Mouse (Mus musculus) limb, embryonic 11.5 days (tissue): ENCODE results near the gene Upf1. TPM values are rescaled to one million over a fixed set of nuclear protein-coding genes. Genes with fewer than 3 reads are reported as not detected.

Experiments
- ATAC-seq: fragments of 200-750 bp; cut with Nextera tagmentation; 2 replicates; pipeline ENCODE4 v1.8.0; 2017; ENCODE audit warnings: low read depth; ENCODE audit not compliant: insufficient number of reproducible peaks, low FRiP score, low TSS enrichment
- DNase-seq: peaks from one replicate; pipeline ENCODE4 v3.0.0-alpha.2; 2015; ENCODE audit warnings: low spot score
- H3K27ac ChIP-seq: fragments of 300-500 bp; sonication (generic); replicated peaks from 2 replicates; pipeline ENCODE4 v1.5.1; 2014; ENCODE audit warnings: low read depth, mild to moderate bottlenecking, low read length
- H3K27me3 ChIP-seq: fragments of 300-500 bp; sonication (generic); 2 replicates; pipeline ENCODE4 v1.6.1; 2014; ENCODE audit warnings: mild to moderate bottlenecking, low read length, mixed read lengths; ENCODE audit not compliant: control insufficient read depth, insufficient read depth
- H3K36me3 ChIP-seq: fragments of 300-500 bp; sonication (generic); 2 replicates; pipeline ENCODE4 v1.6.1; 2014; ENCODE audit warnings: mild to moderate bottlenecking, low read length, moderate library complexity, mixed read lengths; ENCODE audit not compliant: control insufficient read depth, insufficient read depth
- H3K4me1 ChIP-seq: fragments of 300-500 bp; sonication (generic); 2 replicates; pipeline ENCODE4 v1.6.1; 2014; ENCODE audit warnings: low read length, mixed read lengths; ENCODE audit not compliant: control insufficient read depth, insufficient read depth
- H3K4me2 ChIP-seq: fragments of 300-500 bp; sonication (generic); 2 replicates; pipeline ENCODE4 v1.6.1; 2014; ENCODE audit warnings: low read depth, mild to moderate bottlenecking, moderate library complexity; ENCODE audit not compliant: severe bottlenecking
- H3K4me3 ChIP-seq: fragments of 300-500 bp; sonication (generic); 2 replicates; pipeline ENCODE4 v1.5.1; 2014; ENCODE audit warnings: low read depth, low read length
- H3K9ac ChIP-seq: fragments of 300-500 bp; sonication (generic); 2 replicates; pipeline ENCODE4 v1.6.1; 2014; ENCODE audit warnings: mild to moderate bottlenecking, low read length
- H3K9me3 ChIP-seq: fragments of 300-500 bp; sonication (generic); 2 replicates; pipeline ENCODE4 v1.6.1; 2016; ENCODE audit warnings: low read length; ENCODE audit not compliant: control insufficient read depth
- WGBS: fragments of 180-500 bp; shearing (Covaris S2); extraction: QIAGEN DNeasy Blood & Tissue Kit; methylation state at CpG from one replicate; pipeline ENCODE4 v1.1.7; 2014; 5-methylcytosine and 5-hydroxymethylcytosine counted together
- polyA plus RNA-seq: library from polyadenylated mRNA; unstranded; fragments of >200 nt; fragmentation: Nextera tagmentation; extraction: Ambion mirVana; gene quantifications from 2 replicates; pipeline ENCODE4 v1.2.1, GENCODE M21; 2014

Gene Upf1
- polyA plus RNA-seq, 1 experiment from 2014 or later: 23.2 TPM

DNA sequence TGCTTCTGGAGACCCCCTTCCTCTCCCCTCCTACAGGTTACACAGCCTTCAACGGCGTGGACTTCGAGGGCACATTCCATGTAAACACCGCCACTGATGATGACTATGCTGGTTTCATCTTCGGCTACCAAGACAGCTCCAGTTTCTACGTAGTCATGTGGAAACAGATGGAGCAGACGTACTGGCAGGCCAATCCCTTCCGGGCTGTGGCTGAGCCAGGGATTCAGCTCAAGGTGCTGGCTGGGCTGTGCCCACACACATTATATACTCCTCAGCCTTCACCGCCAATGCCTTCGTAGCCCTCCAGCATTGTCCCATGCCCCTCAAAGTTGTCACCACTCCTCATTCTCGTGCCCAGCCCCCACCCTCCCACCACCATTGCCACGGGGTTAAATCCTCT, 27.0 kb upstream of the Upf1 start:
- ATAC-seq: no peak
- H3K4me3 ChIP-seq: no peak overlapping the region

DNA sequence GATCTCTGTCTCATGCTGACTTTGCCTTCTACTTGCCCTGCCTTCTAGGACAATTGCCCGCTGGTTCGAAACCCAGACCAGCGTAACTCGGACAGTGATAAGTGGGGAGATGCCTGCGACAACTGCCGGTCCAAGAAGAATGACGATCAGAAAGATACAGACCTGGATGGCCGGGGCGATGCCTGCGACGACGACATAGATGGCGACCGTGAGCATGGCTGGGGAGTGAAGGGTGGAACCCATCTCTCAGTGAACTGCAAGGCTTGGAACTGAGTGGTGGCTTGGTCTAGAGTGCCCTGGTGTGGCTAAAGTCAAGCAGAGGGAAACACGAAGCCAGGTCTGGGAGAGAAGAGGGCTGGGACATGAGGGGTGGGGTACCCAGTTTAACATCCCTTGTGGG, 24.0 kb upstream of the Upf1 start:
- H3K4me1 ChIP-seq: peaks cover 30% of the 10 kb centered on the region
- peaks cover 59% of the 10 kb centered on the region for H3K27me3 ChIP-seq
- H3K27ac ChIP-seq: no peak overlapping the region
- H3K9ac ChIP-seq: no peak overlapping the region
- DNase-seq (peak; percentile 24), ATAC-seq (no peak)
- no peak overlapping the region for H3K4me3 ChIP-seq
- H3K36me3 ChIP-seq: no peaks in the 10 kb centered on the region
- H3K9me3 ChIP-seq: no peaks in the 10 kb centered on the region
- no peak overlapping the region for H3K4me2 ChIP-seq
- 12% methylated on average over 15 of the region's 15 CpGs for WGBS

More for the DNA sequence above, 27.0 kb upstream of the Upf1 start:
- no peak for DNase-seq
- no peaks in the 10 kb centered on the region; the same call in 1 of the 2 replicates for H3K36me3 ChIP-seq
- 0 out of 2 replicates have a peak, but pooled peaks cover 3% of the 10 kb centered on the region for H3K4me1 ChIP-seq
- H3K9me3 ChIP-seq: no peaks in the 10 kb centered on the region
- 82% methylated on average over 12 of the region's 12 CpGs for WGBS
- H3K27ac ChIP-seq: no peak overlapping the region
- H3K9ac ChIP-seq: no peak overlapping the region
- peaks cover 31% of the 10 kb centered on the region for H3K27me3 ChIP-seq
- H3K4me2 ChIP-seq: no peak overlapping the region

DNA sequence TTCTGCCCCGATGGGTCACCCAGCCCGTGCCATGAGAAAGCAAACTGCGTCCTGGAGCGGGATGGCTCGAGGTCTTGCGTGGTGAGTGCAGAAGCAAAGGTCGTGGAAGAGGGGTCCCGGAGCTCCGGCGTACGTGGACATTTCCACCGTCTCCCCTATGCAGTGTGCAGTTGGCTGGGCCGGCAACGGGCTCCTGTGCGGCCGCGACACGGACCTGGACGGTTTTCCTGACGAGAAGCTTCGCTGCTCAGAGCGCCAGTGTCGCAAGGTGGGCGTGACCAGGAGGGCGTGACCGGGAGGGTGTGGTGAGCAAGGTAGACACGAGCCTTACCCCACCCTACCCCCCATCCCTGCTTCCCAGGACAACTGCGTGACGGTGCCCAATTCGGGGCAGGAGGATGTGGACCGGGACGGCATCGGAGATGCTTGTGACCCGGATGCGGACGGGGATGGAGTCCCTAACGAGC, 23.2 kb upstream of the Upf1 start:
- Histone ChIP-seq H3K9ac (no peak overlapping the region), H3K4me1 (peaks cover 30% of the 10 kb centered on the region), H3K4me3 (peak overlapping the region; percentile 14; the same call in 1 of the 2 replicates), H3K27me3 (peaks cover 66% of the 10 kb centered on the region), H3K36me3 (no peaks in the 10 kb centered on the region), H3K27ac (no peak overlapping the region), H3K4me2 (peak overlapping the region; percentile 22), H3K9me3 (no peaks in the 10 kb centered on the region)
- DNase-seq: peak; percentile 43
- no peak for ATAC-seq
- 6% methylated on average over 37 of the region's 37 CpGs for WGBS

DNA sequence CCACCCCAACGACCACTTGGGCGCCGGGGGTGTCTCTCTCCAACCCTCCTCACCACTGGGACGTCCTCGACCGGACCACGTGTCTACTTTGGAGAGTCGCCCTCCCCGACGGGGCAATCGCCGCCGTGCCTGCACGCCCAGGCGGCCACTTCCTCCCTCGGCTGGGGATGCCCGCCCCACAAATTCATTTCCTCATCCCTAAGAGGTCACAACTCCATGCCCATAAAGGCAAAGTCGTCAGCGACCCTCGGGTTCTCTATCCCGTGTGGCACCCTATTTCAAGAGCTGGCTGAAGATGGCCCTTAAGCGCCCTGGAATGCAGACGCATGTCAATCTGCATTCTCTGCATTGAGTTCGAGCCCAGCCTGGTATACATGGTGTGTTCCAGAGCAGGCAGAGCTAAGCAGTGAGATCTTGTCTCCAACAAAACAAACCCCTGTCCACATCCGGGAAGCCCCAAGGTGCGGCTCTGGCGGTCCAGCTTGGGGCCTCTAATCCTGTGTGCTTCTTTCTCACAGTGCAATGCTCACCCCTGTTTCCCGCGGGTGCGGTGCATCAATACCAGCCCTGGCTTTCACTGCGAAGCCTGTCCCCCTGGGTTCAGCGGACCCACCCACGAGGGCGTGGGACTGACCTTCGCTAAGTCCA, 22.3 kb upstream of the Upf1 start:
- Histone ChIP-seq H3K27me3 (peaks cover 66% of the 10 kb centered on the region), H3K4me1 (peaks cover 30% of the 10 kb centered on the region), H3K9ac (no peak overlapping the region; the same call in 1 of the 2 replicates), H3K27ac (no peak overlapping the region), H3K4me3 (peak overlapping the region; percentile 31; the same call in 1 of the 2 replicates), H3K4me2 (peak overlapping the region; percentile 52; the same call in 1 of the 2 replicates), H3K36me3 (no peaks in the 10 kb centered on the region), H3K9me3 (no peaks in the 10 kb centered on the region)
- ATAC-seq (no peak), DNase-seq (peak; percentile 39)
- WGBS: 7% methylated on average over 35 of the region's 35 CpGs

DNA sequence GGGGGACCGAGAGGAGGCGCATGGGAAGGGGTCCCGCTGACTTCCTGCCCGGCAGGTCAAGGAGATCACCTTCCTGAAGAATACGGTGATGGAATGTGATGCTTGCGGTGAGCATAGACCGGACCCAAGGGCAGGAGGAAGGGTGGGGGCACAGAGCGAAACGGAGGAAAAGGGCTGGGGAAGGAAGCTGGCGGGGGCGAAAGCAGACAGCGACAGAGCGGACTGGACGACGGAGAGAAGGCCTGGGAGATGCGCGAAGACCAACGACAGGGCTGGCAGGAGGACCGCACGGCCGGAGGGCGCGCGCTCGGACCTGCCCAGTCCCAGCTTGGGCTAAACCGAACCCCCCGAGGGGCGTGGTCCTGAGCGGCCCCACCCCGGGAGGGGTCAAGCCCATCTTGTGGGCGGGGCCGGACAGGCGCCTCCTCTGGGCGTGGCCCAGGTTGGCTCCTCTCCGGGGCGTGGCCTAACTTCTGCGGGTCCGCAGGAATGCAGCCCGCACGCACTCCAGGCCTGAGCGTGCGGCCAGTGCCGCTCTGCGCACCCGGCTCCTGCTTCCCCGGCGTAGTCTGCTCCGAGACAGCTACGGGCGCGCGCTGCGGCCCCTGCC, 21.3 kb upstream of the Upf1 start:
- Histone ChIP-seq H3K36me3 (no peaks in the 10 kb centered on the region), H3K9ac (peak overlapping the region; percentile 13; the same call in 1 of the 2 replicates), H3K27me3 (peaks cover 66% of the 10 kb centered on the region), H3K9me3 (no peaks in the 10 kb centered on the region), H3K4me2 (peak overlapping the region; percentile 52), H3K4me3 (peak overlapping the region; percentile 31), H3K4me1 (peaks cover 30% of the 10 kb centered on the region), H3K27ac (no peak overlapping the region)
- under 1% methylated on average over 52 of the region's 53 CpGs for whole genome bisulfite sequencing
- DNase-seq (peak; percentile 80), ATAC-seq (peak; percentile 48)

DNA sequence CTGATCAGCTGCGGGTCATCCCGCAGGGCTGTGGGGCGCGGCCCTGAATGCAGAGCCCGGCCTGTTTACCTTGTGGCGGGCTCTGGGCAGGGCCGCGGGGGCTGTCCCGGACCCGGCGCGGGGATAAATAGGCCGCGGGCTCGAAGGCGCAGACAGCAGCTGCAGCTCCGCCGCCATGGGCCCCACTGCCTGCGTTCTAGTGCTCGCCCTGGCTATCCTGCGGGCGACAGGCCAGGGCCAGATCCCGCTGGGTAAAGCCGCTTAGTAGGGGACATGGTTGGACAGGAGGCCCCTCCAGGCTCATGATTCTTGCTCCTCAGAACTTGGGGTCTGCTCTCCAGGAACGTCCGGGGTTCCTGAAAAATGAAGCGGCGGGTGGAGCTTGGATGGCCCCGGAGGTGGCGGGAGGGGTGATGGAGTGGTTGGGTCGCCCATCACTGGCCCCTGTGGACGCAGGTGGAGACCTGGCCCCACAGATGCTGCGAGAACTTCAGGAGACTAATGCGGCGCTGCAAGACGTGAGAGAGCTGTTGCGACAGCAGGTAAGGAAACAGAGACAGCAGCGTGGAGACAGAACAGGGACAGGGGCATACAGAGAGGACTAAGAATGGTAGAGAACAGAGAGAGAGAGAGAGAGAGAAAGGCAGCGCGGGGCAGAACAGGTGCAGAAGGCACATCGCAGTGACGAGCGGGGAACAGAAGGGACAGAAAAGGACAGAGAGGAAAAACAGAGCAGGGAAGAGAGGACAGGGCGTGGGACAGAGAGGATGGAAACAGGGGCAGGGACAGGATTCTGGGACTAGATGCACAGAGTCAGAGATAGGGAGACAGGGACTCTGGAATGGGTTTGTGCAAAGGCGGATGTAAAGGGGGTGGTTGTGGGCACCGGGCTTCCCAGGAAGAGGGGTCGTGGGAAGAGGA, 20.6 kb upstream of the Upf1 start, which contains the start of gene Comp:
TSS of gene Comp (plus strand) at position 162 of the 921 bp plus-strand sequence.
- peak; percentile 52 for DNase-seq
- Histone ChIP-seq H3K4me3 (peak within 1 kb of the TSS; percentile 31), H3K27me3 (peaks cover 66% of the 10 kb centered on the region), H3K4me1 (peaks cover 30% of the 10 kb centered on the region), H3K9me3 (no peaks in the 10 kb centered on the region), H3K9ac (peak within 1 kb of the TSS; percentile 43), H3K27ac (no peak within 1 kb of the TSS), H3K4me2 (peak within 1 kb of the TSS; percentile 52), H3K36me3 (no peaks in the 10 kb centered on the region)
- ATAC-seq: 0 out of 2 replicates have a peak, but pooled peaks have one; percentile 2
- WGBS: 2% methylated on average over 47 of the region's 47 CpGs

DNA sequence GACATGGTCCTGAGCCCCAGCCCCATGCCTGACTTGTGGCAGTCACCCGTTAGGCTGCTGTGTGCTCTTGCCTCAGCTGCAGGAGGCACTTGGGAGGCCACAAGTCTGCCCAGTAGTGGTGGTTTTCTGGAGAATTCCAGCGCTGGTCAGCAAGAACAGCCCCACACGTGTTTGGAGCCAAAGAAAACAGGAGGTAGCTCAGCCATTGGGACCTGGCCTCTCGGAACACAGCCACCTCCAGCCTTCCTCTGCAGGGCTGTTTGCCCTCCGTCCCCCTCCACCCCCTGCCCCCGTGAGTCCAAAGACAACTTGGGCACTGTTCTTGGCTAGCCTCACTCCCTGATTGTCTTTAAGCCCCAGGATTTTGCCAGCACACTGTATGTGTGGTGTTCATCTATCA, 18.9 kb upstream of the Upf1 start:
- Histone ChIP-seq H3K36me3 (no peaks in the 10 kb centered on the region), H3K27me3 (peaks cover 54% of the 10 kb centered on the region), H3K9me3 (no peaks in the 10 kb centered on the region), H3K4me2 (no peak overlapping the region), H3K4me1 (peaks cover 30% of the 10 kb centered on the region), H3K9ac (no peak overlapping the region), H3K27ac (no peak overlapping the region), H3K4me3 (no peak overlapping the region)
- 47% methylated on average over 6 of the region's 6 CpGs for WGBS
- no peak for ATAC-seq
- DNase-seq: peak; percentile 24

DNA sequence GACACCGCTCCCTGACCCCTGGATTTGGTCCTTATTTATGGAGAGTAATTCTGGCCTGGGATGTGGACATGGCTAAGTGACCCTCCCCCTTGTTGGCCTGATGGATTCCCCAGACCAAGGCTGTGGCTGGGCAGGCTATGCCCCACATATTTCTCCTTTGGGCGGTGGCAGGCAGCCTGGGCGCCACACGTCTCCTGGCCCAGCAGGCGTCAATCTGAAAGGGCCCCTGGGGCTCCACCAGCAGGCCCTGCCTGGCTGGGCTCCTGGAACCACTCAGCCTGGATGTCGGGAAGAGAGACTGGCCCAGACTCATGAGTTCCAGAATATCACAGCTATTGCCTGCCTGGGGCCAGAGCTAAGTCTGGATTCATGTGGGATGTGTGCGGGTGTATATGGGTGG, 17.4 kb upstream of the Upf1 start:
- H3K27ac ChIP-seq: no peak overlapping the region

More for the DNA sequence above, 17.4 kb upstream of the Upf1 start:
- Histone ChIP-seq H3K4me2 (no peak overlapping the region), H3K9ac (no peak overlapping the region), H3K4me3 (no peak overlapping the region), H3K4me1 (peaks cover 27% of the 10 kb centered on the region), H3K9me3 (no peaks in the 10 kb centered on the region), H3K36me3 (no peaks in the 10 kb centered on the region), H3K27me3 (peaks cover 39% of the 10 kb centered on the region)
- DNase-seq (no peak), ATAC-seq (no peak)
- 63% methylated on average over 7 of the region's 7 CpGs for WGBS
